Mouse (Mus musculus) stomach, embryonic 16.5 days (tissue): Measurements from ENCODE around the gene Etl4. TPM values are rescaled to one million over a fixed set of nuclear protein-coding genes. Genes with fewer than 3 reads are reported as not detected.

Experiments used
- ATAC-seq: fragments of 200-750 bp; cut with Nextera tagmentation; 2 replicates; pipeline ENCODE4 v1.8.0; 2017; ENCODE audit warnings: moderate number of reproducible peaks, moderate TSS enrichment; ENCODE audit not compliant: insufficient read depth, low FRiP score
- H3K27ac ChIP-seq: fragments of 300-500 bp; sonication (generic); 2 replicates; pipeline ENCODE4 v1.5.1; 2014; ENCODE audit warnings: low read length
- H3K27me3 ChIP-seq: fragments of 300-500 bp; sonication (generic); 2 replicates; pipeline ENCODE4 v1.6.1; 2014; ENCODE audit warnings: low read length, control low read depth, mixed read lengths; ENCODE audit not compliant: control insufficient read depth, insufficient read depth
- H3K36me3 ChIP-seq: fragments of 300-500 bp; sonication (generic); 2 replicates; pipeline ENCODE4 v1.6.1; 2014; ENCODE audit warnings: low read length; ENCODE audit not compliant: control insufficient read depth, insufficient read depth
- H3K4me1 ChIP-seq: fragments of 300-500 bp; sonication (generic); 2 replicates; pipeline ENCODE4 v1.6.1; 2014; ENCODE audit warnings: low read length, control low read depth, mixed read lengths; ENCODE audit not compliant: control insufficient read depth, insufficient read depth
- H3K4me2 ChIP-seq: fragments of 300-500 bp; sonication (generic); 2 replicates; pipeline ENCODE4 v1.6.1; 2014; ENCODE audit warnings: low read depth, low read length, mixed read lengths
- H3K4me3 ChIP-seq: fragments of 300-500 bp; sonication (generic); replicated peaks from 2 replicates; pipeline ENCODE4 v1.5.1; 2014; ENCODE audit warnings: mild to moderate bottlenecking, low read length
- H3K9ac ChIP-seq: fragments of 300-500 bp; sonication (generic); 2 replicates; pipeline ENCODE4 v1.6.1; 2014; ENCODE audit warnings: low read length
- H3K9me3 ChIP-seq: fragments of 300-500 bp; sonication (generic); replicated peaks from 2 replicates; pipeline ENCODE4 v1.6.1; 2016; ENCODE audit warnings: low read length, control low read depth; ENCODE audit not compliant: control insufficient read depth
- WGBS: fragments of 180-500 bp; shearing (Covaris S2); extraction: QIAGEN DNeasy Blood & Tissue Kit; methylation state at CpG from one replicate; pipeline ENCODE4 v1.1.7; 2014; 5-methylcytosine and 5-hydroxymethylcytosine counted together
- polyA plus RNA-seq: library from polyadenylated mRNA; unstranded; fragments of >200 nt; fragmentation: Nextera tagmentation; extraction: Ambion mirVana; gene quantifications from 2 replicates; pipeline ENCODE4 v1.2.1, GENCODE M21; 2015

Etl4 gene
- polyA plus RNA-seq, 1 experiment from 2014 or later = 37.3 TPM

DNA sequence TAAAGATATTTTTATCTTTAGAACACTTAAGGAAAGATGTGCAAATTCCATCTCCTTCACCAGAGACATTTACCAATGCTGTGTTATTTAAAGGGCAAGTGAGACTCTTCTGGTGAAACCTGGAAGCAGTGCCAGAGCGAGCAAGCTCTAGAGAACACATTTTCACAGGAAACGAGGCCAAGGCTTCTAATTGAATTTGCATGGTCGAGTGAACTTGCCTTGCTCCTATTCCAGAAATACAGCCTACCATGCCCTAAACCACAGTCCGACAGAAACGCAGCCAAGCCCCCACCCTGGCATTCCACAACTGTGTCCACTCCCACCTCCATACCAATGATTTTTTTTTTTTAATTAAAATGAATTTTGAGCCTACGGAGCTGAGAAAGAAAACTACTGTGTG lies 510.4 kb downstream of the Etl4 start:
- H3K27me3 ChIP-seq = no peaks in the 10 kb centered on the region
- ATAC-seq = no peak
- H3K4me3 ChIP-seq = no peak overlapping the region
- no peak overlapping the region for H3K27ac ChIP-seq
- H3K9me3 ChIP-seq = no peaks in the 10 kb centered on the region
- H3K4me1 ChIP-seq = peaks cover 6% of the 10 kb centered on the region; the same call in 1 of the 2 replicates
- H3K36me3 ChIP-seq = no peaks in the 10 kb centered on the region
- 62% methylated on average over 6 of the region's 6 CpGs for WGBS
- no peak overlapping the region for H3K4me2 ChIP-seq
- no peak overlapping the region for H3K9ac ChIP-seq

DNA sequence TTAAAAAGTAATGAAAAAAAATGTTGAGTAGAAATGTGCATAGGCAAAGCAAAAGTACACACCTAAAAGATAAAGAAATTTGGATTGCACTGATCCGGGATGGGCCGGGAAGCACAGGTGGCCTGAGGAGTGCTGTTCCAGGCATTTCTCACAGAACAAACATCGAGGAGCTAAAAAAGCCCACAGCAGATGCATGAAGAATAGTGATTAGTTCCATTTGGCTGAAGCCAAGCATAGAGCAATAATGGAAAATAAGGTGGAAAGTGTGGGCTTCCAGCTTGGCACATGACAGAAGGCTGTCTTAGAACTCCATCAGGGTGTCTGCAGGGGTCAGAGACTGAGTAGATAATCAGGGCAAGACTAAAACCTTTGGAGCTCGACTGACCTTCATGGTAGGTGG lies 512.7 kb downstream of the Etl4 start:
- Histone ChIP-seq H3K27me3 (no peaks in the 10 kb centered on the region), H3K9me3 (no peaks in the 10 kb centered on the region), H3K4me1 (peaks cover 1% of the 10 kb centered on the region; the same call in 1 of the 2 replicates), H3K36me3 (no peaks in the 10 kb centered on the region), H3K9ac (no peak overlapping the region), H3K27ac (no peak overlapping the region), H3K4me3 (no peak overlapping the region), H3K4me2 (no peak overlapping the region)
- no peak for ATAC-seq
- 63% methylated on average over 4 of the region's 4 CpGs for whole genome bisulfite sequencing

DNA sequence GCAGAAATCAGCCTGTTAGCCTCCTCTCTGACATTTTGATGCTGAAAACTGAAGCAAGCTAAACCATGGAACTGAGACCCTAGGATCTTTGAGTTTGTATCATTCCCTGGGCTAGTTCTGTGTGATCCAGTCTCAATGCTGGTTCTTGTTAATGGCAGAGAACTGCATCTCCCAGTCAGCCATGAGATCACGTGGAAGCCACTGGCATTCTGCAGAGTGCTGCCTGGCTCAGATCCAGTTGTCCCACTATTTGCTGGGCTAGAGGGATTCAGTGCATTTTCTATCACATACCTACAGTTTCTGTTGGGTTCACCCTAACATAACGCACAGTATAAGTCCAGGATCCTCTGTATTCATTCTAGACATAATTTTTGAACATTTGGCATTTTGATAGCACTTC lies 524.1 kb downstream of the Etl4 start:
- no peak overlapping the region for H3K4me3 ChIP-seq
- no peaks in the 10 kb centered on the region for H3K4me1 ChIP-seq
- H3K9me3 ChIP-seq = no peaks in the 10 kb centered on the region
- no peaks in the 10 kb centered on the region for H3K36me3 ChIP-seq
- no peak overlapping the region for H3K4me2 ChIP-seq
- 82% methylated on average over 2 of the region's 2 CpGs for WGBS
- H3K27ac ChIP-seq = no peak overlapping the region
- no peak overlapping the region for H3K9ac ChIP-seq
- no peak for ATAC-seq
- H3K27me3 ChIP-seq = no peaks in the 10 kb centered on the region

DNA sequence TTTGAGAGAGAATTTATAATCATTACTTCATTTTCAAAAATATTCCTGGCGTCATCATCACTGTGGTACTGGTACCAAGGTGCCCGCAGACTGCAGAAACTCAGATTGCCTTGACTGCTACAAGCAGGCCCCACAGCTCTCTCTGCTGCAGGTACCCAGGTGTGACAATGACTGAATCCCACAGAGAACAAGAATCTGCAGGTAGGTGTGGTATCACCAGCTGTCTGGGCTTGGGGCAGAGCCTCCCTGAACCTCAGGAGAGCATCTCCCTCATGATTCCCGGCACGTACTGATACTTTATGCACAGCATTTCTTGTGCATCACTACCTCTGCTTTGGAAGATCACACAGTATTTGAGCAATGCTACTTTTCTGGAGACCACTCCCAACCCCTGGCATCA lies 526.0 kb downstream of the Etl4 start:
- Histone ChIP-seq H3K4me1 (no peaks in the 10 kb centered on the region), H3K27ac (no peak overlapping the region), H3K36me3 (no peaks in the 10 kb centered on the region), H3K4me3 (no peak overlapping the region), H3K9ac (no peak overlapping the region), H3K27me3 (no peaks in the 10 kb centered on the region), H3K4me2 (no peak overlapping the region), H3K9me3 (no peaks in the 10 kb centered on the region)
- WGBS = 80% methylated on average over 4 of the region's 4 CpGs
- no peak for ATAC-seq

DNA sequence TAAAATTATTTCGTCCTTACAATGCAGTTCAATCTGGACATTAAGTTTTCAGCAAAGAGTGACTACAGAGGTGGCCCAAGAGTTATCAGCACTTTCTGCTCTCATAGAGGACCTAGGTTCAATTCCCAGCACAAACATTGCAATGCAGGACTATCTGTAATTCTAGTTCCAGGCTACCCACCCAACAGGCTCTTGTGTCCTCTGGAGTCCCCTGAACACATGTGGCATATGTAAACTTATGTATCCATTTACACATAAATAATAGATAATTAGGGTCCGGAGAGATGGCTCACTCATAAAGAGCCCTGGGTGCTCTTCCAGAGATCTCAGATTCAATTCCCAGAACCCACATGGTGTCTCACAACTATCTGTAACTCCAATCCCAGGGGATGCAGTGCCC lies 533.2 kb downstream of the Etl4 start:
- ATAC-seq = no peak
- H3K27ac ChIP-seq = no peak overlapping the region

DNA sequence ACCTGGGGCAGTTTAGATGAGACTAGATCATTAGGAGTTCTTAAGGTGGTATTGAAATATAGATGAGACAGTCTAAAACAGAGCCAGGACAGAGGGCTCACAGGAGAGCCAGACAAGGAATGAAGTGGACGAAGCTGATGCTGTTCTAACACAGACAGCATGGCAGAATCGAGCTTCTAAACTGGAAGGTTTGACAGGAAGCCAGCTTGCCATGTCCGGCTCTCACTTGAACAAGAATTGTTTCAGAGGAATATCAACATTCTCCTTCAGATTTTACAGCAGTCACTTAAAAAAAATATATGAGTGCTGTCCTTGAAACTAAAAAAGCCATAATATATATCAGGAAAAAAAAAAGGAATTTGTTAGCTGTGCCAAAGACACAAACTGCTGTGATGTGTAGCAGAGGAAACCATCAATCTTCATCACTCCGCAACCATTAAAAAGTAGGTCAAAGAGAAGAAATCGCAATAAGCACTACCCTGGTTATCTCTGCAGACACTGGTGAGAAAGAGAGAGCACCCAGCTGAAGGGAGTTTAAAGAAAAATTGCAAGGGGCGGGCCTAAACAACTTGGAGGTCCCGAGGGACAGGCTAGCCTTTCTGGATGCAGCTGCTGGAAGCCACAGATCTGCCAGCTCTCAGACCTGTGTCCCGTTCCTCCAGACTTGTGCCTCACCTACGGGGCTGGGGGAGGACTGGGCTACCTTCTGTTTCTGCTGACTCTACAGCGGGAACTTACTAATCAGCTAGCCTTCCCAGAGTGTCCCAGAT lies 534.3 kb downstream of the Etl4 start:
- peaks cover 18% of the 10 kb centered on the region for H3K4me1 ChIP-seq
- H3K36me3 ChIP-seq = no peaks in the 10 kb centered on the region
- peak overlapping the region; percentile 70 for H3K27ac ChIP-seq
- no peak overlapping the region for H3K4me3 ChIP-seq
- ATAC-seq = no peak
- H3K27me3 ChIP-seq = no peaks in the 10 kb centered on the region
- 30% methylated on average over 10 of the region's 10 CpGs for WGBS
- H3K4me2 ChIP-seq = no peak overlapping the region
- H3K9me3 ChIP-seq = no peaks in the 10 kb centered on the region
- no peak overlapping the region for H3K9ac ChIP-seq

More for the DNA sequence above, 533.2 kb downstream of the Etl4 start:
- Histone ChIP-seq H3K4me2 (no peak overlapping the region), H3K36me3 (no peaks in the 10 kb centered on the region), H3K4me1 (peaks cover 18% of the 10 kb centered on the region), H3K27me3 (no peaks in the 10 kb centered on the region), H3K4me3 (no peak overlapping the region), H3K9me3 (no peaks in the 10 kb centered on the region), H3K9ac (no peak overlapping the region)
- 85% methylated on average over 2 of the region's 2 CpGs for WGBS

DNA sequence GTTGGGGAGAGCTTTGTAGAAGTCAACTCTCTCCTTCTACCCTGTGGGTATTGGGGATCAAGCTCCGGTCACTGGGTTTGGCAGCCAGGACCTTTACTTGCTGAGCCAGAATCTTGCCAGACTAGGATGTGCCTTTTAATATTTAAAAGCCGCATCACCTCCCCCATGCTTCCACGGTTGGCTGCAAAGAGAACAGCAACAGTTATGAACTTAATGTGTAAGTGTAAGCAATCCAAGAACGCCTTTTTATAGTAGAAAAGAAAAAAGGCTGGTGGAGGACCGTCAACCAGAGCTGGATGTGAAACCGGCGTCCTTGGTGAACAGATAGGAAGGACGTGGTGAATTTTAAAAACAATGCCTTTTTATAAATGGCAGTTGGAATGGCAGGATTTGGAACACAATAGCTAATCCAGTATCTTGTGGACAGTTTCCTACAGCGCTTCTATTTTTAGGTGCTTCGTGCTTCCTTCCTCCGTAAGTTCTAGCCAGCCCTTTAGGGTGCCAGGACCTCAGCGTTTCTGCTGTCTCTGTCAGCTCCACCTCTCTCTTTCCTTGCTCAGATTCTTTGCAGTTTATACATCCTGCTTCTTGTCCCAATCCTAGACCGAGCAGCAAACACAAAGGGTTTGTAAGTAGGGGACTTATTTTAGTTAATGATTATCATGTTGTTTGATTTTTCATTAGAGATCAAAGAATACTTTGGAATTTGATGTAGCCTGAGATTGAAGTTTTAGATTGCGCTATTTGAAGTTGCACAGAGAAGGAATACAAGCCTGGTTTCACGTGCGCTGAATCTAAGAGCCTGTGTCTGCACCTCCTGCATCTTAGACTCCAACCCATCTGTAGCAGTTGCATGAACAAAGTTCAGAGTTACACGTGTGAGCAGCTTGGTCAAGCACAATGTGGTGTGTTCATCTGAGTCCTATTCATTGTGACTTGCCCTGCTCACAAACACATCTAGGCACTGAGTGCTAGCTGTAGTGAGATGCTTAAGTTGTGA lies 535.9 kb downstream of the Etl4 start:
- peaks cover 18% of the 10 kb centered on the region for H3K4me1 ChIP-seq
- H3K9me3 ChIP-seq = no peaks in the 10 kb centered on the region
- no peaks in the 10 kb centered on the region for H3K36me3 ChIP-seq
- peak overlapping the region; percentile 60; the same call in 1 of the 2 replicates for H3K27ac ChIP-seq
- H3K4me3 ChIP-seq = no peak overlapping the region
- peak overlapping the region; percentile 25; the same call in 1 of the 2 replicates for H3K4me2 ChIP-seq
- H3K27me3 ChIP-seq = no peaks in the 10 kb centered on the region
- 44% methylated on average over 17 of the region's 17 CpGs for whole genome bisulfite sequencing
- ATAC-seq = peak; percentile 60; the same call in 1 of the 2 replicates
- H3K9ac ChIP-seq = no peak overlapping the region

DNA sequence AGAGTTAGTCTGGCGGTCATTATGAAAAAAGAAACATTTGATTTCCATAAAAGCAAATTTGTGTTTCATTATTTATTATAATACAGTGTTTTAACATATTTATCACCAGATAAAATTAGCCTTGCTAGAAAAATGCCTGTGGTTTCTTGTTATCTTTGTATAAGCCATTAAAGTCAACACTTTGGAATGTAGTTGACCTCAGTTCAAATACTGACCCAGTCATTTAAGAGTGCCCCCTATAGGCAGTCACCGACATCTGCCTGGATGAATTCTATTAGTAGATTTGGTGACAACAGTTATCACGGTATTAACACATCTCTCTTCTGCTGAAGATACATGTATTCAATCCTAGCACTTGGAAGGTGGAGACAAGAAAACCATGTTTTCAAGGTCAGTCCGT lies 536.6 kb downstream of the Etl4 start:
- no peak for ATAC-seq
- no peak overlapping the region for H3K4me3 ChIP-seq
- no peak overlapping the region for H3K9ac ChIP-seq
- 59% methylated on average over 4 of the region's 4 CpGs for WGBS
- peak overlapping the region; percentile 60; the same call in 1 of the 2 replicates for H3K27ac ChIP-seq
- H3K9me3 ChIP-seq = no peaks in the 10 kb centered on the region
- no peaks in the 10 kb centered on the region for H3K27me3 ChIP-seq
- H3K36me3 ChIP-seq = no peaks in the 10 kb centered on the region
- no peak overlapping the region for H3K4me2 ChIP-seq
- H3K4me1 ChIP-seq = peaks cover 21% of the 10 kb centered on the region

DNA sequence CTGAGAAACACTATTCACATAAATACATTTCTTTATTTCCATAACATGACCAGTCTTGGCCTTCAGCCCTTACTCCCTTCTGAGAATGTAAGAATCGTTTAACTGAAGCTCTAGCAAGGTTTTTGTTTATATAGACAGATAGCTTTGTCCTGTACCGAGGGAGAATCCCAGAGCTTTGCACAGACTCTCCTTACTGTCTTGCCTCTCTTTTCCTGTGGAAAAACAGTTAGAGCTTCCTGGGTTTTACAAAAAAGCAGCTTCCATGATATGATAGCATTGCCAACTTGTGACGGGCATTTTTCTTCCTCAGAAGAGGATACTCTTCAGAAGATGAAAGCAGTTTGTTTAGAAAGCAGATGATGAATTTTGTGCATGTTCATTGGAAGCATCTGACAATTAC lies 541.4 kb downstream of the Etl4 start:
- ATAC-seq = no peak
- Histone ChIP-seq H3K4me1 (peaks cover 3% of the 10 kb centered on the region), H3K27me3 (no peaks in the 10 kb centered on the region), H3K4me3 (no peak overlapping the region), H3K9me3 (no peaks in the 10 kb centered on the region), H3K36me3 (no peaks in the 10 kb centered on the region), H3K4me2 (no peak overlapping the region), H3K9ac (no peak overlapping the region), H3K27ac (peak overlapping the region; percentile 38; the same call in 1 of the 2 replicates)
- WGBS = 22% methylated on average over 3 of the region's 3 CpGs
